ENCODE assay signal across 24 mouse cellular contexts in the genomic region with DNA sequence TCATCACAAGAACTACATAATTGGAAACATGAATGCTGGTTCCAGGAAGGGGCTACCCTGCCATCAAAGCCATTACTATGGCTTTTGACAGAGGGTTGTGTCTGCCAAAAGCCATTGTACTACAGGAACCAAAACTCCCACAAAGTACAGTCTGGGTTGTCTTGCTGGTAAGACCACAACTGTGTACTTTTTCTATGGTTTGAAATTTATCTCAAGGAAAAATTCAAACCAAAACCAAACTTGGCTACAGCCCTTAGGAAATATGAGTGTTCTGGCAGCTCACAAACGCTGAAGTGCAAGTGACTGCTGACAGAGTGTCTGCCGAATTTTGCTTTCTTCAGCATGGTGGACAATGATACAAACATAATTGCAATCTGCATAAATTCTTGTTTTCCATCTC.
"Had no signal": no experiment of that assay in that cellular context is flagged by ENCODE, and none has a peak within 500 bp of the region (broad histone marks: within the 10 kb centered on the region; RNA-seq: fewer than 3 reads in every experiment).

No protein-coding gene starts in this region.

- DNase-seq: gastrocnemius, adult 2 months; gastrocnemius, postnatal 10 days; gastrocnemius, postnatal 36 days; heart, adult 11 months; heart, postnatal 10 days; heart, postnatal 36 days; kidney, adult 11 months; kidney, adult 2 months; kidney, adult 9 months; kidney, postnatal 10 days; kidney, postnatal 25 days; kidney, postnatal 4 days; liver had no signal

- H3K27me3 ChIP-seq: heart, embryonic 12.5 days; hindbrain, embryonic 13.5 days; hindbrain, embryonic 15.5 days; limb, embryonic 12.5 days had no signal

- ATAC-seq: hindbrain, postnatal 0 days; intestine, embryonic 16.5 days had no signal

- H3K4me1 ChIP-seq: heart, embryonic 10.5 days; heart, embryonic 12.5 days; hindbrain, embryonic 13.5 days; hindbrain, embryonic 15.5 days; limb, embryonic 10.5 days; limb, embryonic 12.5 days had no signal

- H3K9me3 ChIP-seq: heart, embryonic 10.5 days; heart, embryonic 12.5 days; hindbrain, embryonic 13.5 days; hindbrain, embryonic 15.5 days; limb, embryonic 10.5 days; limb, embryonic 12.5 days had no signal

- H3K27ac ChIP-seq: gastrocnemius, adult 2 months; heart, embryonic 10.5 days; hindbrain, embryonic 13.5 days; hindbrain, embryonic 15.5 days; hindbrain, postnatal 0 days; layer of hippocampus, adult 2 months; left cerebral cortex, adult 2 months; limb, embryonic 10.5 days; limb, embryonic 12.5 days had no signal

- H3K4me3 ChIP-seq: gastrocnemius, adult 2 months; heart, embryonic 10.5 days; heart, embryonic 12.5 days; hindbrain, embryonic 13.5 days; hindbrain, embryonic 15.5 days; layer of hippocampus, adult 2 months; left cerebral cortex, adult 2 months; limb, embryonic 10.5 days; limb, embryonic 12.5 days had no signal

- H3K9ac ChIP-seq: heart, embryonic 12.5 days; hindbrain, embryonic 13.5 days; hindbrain, embryonic 15.5 days; limb, embryonic 12.5 days had no signal

- H3K4me2 ChIP-seq: heart, embryonic 12.5 days; hindbrain, embryonic 13.5 days; hindbrain, embryonic 15.5 days; limb, embryonic 12.5 days; liver, embryonic 11.5 days had no signal

- H3K36me3 ChIP-seq: heart, embryonic 10.5 days; heart, embryonic 12.5 days; hindbrain, embryonic 13.5 days; hindbrain, embryonic 15.5 days; limb, embryonic 10.5 days; limb, embryonic 12.5 days had no signal
